Mouse (Mus musculus): Measurements from ENCODE around the gene Fhod1.

Fhod1 gene

GRCm38 (mm10) chr8:105347428-105348221, at the start of gene Fhod1:
Gene Fhod1 (minus strand): TSS chr8:105347953.
- in situ Hi-C loops (cut with MboI, MseI) = loop anchor here in 1 of 2 experiments (5.0 kb wide), 1 partner anchor 55 kb away; no protein-coding TSS in a partner anchor

- in situ Hi-C loops (cut with MboI, MseI) = no loop called here
Observed at GRCm38 (mm10) chr8:105393915-105394314, 46.2 kb upstream of the Fhod1 start.

GRCm38 (mm10) chr8:105393089-105393787, 45.5 kb upstream of the Fhod1 start:
- in situ Hi-C loops (cut with MboI, MseI) = no loop called here

- in situ Hi-C loops (cut with MboI, MseI) = no loop called here
Observed at GRCm38 (mm10) chr8:105389096-105389495, 41.3 kb upstream of the Fhod1 start.

GRCm38 (mm10) chr8:105387151-105387550, 39.4 kb upstream of the Fhod1 start:
- in situ Hi-C loops (cut with MboI, MseI) = no loop called here

- in situ Hi-C loops (cut with MboI, MseI) = no loop called here
Observed at GRCm38 (mm10) chr8:105384070-105384469, 36.3 kb upstream of the Fhod1 start.

- in situ Hi-C loops (cut with MboI, MseI) = no loop called here
Observed at GRCm38 (mm10) chr8:105380308-105380707, 32.6 kb upstream of the Fhod1 start.

GRCm38 (mm10) chr8:105378673-105379072, 30.9 kb upstream of the Fhod1 start:
- in situ Hi-C loops (cut with MboI, MseI) = loop anchor here in 1 of 2 experiments (5.0 kb wide), 1 partner anchor 74 kb away; no protein-coding TSS in a partner anchor

GRCm38 (mm10) chr8:105374513-105374966, 26.8 kb upstream of the Fhod1 start:
- in situ Hi-C loops (cut with MboI, MseI) = no loop called here

GRCm38 (mm10) chr8:105373032-105373431, 25.3 kb upstream of the Fhod1 start, which contains the start of gene Plekhg4:
Gene Plekhg4 (plus strand): TSS chr8:105373274.
- in situ Hi-C loops (cut with MboI, MseI) = no loop called here

- in situ Hi-C loops (cut with MboI, MseI) = no loop called here
Observed at GRCm38 (mm10) chr8:105372473-105372872, 24.7 kb upstream of the Fhod1 start.

- in situ Hi-C loops (cut with MboI, MseI) = no loop called here
Observed at GRCm38 (mm10) chr8:105367107-105367506, 19.4 kb upstream of the Fhod1 start.

- in situ Hi-C loops (cut with MboI, MseI) = no loop called here
Observed at GRCm38 (mm10) chr8:105361751-105362702, 14.3 kb upstream of the Fhod1 start.

- in situ Hi-C loops (cut with MboI, MseI) = no loop called here
Observed at GRCm38 (mm10) chr8:105359646-105360045, 11.9 kb upstream of the Fhod1 start.

GRCm38 (mm10) chr8:105359208-105359607, 11.5 kb upstream of the Fhod1 start:
- in situ Hi-C loops (cut with MboI, MseI) = no loop called here

- in situ Hi-C loops (cut with MboI, MseI) = no loop called here
Observed at GRCm38 (mm10) chr8:105356681-105357080, 8.9 kb upstream of the Fhod1 start.

- in situ Hi-C loops (cut with MboI, MseI) = no loop called here
Observed at GRCm38 (mm10) chr8:105355179-105356024, 7.6 kb upstream of the Fhod1 start.

- in situ Hi-C loops (cut with MboI, MseI) = no loop called here
Observed at GRCm38 (mm10) chr8:105354549-105354948, 6.8 kb upstream of the Fhod1 start.

- in situ Hi-C loops (cut with MboI, MseI) = no loop called here
Observed at GRCm38 (mm10) chr8:105353583-105354135, 5.9 kb upstream of the Fhod1 start.

- in situ Hi-C loops (cut with MboI, MseI) = no loop called here
Observed at GRCm38 (mm10) chr8:105350186-105350585, 2.4 kb upstream of the Fhod1 start.
